Mouse (Mus musculus): ENCODE measurements around the gene Osbpl8.
"Not testable (repeated sequence)": the region's sequence is repeated elsewhere in the genome, so short reads cannot be mapped to it uniquely, and the experiment has no call there.

The Osbpl8 gene

DNA sequence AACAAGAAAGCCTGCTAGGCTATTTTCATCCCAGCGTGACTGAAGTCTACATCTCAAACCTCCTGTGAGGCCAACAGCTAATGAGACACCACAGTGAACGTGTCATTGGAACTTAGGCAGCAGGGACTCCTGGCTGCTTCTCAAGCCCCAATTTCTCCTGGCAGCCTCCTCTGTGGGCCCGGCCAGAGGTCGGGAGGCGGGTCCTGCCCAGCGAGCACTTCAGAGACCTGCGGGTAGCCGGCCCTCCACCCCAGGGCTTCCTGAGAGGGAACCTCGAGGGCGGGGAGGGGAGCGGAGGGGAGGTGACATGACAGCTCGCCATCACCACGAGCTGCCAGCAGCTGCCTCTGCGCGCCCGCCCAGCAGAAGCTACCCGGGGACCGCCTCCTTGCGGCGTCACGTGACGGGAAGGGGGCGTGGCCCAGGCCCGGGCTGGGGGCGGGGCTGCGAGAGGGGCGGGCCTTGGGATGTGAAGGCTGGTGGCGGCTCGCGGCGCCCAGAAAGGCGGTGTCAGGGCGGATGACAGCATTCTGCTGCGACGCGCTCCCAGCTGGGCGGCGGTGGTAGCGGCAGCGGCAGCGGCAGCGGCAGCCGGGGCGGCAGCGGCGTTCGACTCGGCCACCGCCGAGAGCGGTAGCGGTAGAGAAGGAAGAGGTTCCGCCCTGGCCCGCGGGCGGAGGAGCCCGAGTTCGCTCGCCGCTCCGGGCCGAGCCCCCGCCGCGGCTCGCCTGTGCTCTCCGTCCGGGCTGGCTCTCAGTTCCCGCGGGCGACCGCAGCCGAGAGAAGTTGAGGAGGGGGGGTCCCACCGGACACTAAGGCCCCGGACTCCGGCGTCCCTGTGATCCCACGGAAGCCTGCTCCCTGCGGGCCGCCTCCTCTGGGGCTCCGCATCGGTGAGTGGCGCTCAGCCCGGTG, at the start of gene Osbpl8:
Gene Osbpl8 (plus strand): TSS at position 449 of the 915 bp plus-strand sequence.
- peak; percentile 99 to 100 for DNase-seq (ENCODE audit: low spot score in 2 of 2)

DNA sequence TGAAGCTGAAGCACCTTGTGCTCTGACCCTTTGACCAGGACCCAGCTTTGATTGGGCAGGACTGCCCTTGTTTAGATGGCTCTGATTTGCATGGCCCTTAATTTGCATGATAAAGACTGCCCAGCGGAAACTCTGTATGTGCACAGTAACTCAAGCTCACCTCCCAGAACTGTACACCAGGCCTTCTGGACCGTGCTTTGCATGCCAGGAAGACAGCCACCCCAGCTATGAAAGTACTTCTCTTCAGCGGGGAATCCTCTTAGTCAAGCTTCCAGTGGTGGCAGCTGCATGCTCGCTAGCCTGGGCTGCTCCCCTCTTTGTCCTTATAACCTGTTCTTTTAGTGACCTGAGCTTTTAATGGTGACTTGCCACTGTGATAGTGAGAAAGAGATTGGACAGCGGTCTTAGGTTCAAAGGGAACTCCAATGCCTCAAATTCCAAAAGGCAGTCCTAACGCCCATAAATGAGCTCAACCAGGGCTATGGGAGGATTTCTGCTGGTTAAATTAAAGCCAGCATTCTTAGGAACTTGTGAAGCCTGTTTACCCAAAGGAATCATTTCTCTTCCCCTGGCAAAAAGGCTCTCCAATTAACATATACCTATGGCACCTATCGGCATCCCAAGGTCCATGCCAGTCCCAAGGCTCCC, 47.2 kb upstream of the Osbpl8 start:
- DNase-seq (ENCODE audit: low spot score in 2 of 2) = no peak

DNA sequence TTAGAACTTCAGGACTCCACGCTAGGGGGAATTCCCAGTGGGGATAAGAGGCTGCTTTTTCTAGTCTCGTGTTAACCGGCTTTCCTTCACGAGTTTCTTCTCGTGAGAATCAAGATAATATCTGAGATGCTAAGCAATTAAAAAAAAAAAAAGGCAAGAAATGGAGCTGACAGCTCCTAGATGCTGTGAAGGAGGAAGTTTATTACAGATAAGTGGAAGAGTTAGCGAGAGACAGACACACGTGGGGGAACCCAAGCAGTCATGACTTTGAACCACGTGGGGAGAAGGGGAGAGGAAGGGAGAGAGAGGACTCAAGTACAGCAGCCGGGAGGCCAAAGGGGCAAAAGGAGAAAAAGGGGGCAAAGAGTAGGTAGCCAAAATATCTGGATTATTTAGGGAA, 46.3 kb upstream of the Osbpl8 start:
- DNase-seq (ENCODE audit: low spot score in 2 of 2) = no peak

DNA sequence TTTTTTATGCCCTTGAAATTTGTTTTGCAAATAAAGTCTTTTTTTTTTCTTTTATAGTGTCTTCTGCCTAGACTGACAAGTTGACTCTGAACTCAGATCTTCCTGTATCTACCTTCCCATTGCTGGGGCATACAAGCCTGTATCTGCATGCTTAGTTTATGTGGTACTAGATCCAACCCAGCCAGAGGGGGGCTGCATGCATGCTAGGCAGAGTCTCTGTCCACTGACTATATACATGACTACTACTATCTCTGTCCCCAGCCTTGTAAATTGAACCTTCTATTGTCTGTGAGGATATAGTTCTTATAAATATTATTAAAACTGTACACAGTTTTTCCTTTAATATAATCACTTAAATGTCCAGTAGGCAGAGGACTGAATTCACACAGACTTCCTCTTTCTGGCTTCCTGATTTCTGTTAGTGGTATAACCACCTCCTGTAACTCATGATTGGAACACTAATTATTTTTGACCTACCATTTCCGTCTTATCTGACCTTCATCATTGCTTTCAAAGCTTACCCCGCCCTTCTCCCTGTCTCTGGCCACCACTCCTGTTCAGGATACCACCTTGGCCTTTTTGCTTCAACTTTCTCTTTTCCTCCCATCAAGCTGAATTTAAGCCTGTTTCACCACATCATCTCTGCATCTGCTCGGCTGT, 45.4 kb upstream of the Osbpl8 start:
- no peak for DNase-seq (ENCODE audit: low spot score in 2 of 2)

DNA sequence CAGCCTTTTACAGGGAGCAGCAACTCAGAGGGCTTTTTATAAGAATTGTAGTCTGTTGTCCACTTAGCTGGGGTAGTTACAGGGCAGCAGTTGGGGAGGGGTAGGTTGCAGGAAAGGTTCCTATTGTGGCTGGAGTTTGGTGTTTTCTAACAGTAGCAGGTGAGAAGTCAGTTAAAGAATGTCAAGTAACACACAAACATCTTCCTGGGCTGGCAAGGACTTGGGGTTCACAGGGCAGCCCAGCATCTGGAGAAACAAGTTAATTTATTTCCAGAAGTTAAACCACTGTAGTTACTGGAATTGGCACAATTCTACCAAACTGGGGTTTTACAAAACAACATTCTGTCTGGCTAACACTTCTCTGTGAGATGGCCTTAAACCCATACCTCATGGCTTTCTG, 44.8 kb upstream of the Osbpl8 start:
- no peak for DNase-seq (ENCODE audit: low spot score in 2 of 2)

DNA sequence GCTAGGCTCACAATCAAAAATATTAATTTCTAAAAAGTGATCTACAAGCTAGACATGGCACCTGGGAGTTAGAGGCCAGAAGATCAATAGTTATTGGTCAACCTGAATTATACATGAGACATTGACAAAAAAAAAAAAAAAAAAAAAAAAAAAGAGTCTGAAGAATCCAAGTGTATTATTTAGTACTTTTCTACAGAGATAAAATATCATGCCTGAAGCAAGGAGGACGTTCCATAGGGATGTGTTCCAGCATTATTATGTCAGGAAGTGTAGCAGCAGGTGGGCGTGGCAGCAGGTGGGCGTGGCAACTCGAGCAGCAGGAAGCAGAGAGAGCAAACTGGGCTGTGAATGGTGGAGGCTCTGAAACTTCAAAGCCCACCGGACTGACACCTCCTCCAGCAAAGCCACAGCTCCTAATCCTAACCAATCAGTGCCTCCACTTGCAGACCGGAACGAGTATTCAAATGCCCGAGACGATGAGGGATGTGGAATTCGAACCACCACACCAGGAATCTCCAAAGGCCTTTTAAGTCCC, 41.6 kb upstream of the Osbpl8 start:
- DNase-seq (ENCODE audit: low spot score in 2 of 2) = no peak

DNA sequence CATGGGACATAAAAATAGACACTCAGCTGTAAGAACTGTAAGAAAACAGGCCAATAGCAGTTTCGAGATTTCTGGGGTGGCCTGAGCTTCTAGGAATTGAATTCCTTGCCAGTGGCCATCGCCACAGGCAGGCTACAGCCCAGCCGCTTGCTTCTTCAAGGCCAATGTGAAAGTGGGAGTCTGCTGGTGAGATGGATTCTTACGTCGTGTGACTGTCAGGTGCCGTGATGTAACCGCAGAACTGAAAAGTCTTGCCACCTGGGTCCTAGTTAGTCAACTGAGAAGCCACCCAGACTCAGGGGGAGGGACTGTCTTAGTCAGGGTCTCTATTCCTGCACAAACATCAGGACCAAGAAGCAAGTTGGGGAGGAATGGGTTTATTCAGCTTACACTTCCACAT, 40.4 kb upstream of the Osbpl8 start:
- no peak for DNase-seq (ENCODE audit: low spot score in 2 of 2)

DNA sequence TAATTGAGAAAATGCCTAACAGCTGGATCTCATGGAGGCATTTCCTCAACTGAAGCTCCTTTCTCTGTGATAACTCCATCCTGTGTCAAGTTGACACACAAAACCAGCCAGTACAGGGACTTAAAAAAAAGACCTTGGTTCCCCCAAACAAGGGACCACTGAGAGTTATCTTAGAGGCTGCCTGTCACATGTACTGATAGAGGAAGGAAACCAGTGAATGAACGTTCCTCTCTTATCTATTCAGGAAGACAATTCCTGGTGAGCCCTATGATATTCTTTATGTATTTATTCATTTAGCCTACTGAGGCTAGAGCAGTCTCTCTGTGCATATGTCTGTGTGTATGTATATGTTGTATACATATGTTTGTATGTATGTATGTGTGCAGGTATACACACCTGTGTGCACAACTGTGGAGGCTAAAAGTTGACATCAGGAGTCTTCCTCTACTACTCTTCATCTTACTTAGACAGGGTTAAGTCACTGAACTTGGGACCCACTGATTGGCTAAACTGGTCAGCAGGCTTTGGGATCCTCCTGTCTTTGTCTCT, 39.7 kb upstream of the Osbpl8 start:
- DNase-seq (ENCODE audit: low spot score in 2 of 2) = no peak

DNA sequence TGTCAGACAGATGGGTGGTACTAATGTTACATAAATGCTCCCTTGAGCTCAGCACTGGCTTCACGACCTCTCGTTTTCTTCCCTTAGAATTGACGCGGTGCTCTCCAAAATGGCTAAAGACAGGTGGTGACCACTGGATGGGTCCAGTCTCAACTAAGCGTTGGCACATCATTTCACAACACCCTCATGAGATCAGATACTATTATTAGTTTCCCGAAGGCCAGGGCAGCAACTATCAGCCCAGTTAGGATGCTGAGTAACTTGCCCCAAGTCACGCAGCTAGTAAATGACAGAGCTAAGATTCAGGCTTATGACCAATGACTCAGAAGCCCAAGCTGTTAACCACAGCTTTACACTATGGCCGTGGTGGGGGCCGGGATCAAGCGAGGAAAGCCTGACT, 37.2 kb upstream of the Osbpl8 start:
- no peak for DNase-seq (ENCODE audit: low spot score in 2 of 2)

DNA sequence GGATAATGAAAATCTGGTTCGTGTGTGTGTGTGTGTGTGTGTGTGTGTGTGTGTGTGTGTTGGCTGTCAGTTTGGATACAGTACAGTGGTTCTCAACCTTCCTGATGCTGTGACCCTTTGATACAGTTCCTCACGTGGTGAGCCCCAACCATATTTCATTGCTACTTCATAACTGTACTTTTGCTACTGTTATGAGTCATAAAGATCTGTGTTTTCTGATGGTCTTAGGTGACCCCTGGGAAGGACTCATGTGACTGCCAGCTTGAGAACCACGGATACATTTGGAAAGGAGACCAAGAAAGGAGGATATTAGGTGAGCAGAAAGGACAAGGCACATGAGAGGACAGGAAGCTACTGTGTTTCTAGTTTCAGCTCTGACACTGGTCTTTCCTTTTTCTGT, 36.1 kb upstream of the Osbpl8 start:
- DNase-seq (ENCODE audit: low spot score in 2 of 2) = no peak

DNA sequence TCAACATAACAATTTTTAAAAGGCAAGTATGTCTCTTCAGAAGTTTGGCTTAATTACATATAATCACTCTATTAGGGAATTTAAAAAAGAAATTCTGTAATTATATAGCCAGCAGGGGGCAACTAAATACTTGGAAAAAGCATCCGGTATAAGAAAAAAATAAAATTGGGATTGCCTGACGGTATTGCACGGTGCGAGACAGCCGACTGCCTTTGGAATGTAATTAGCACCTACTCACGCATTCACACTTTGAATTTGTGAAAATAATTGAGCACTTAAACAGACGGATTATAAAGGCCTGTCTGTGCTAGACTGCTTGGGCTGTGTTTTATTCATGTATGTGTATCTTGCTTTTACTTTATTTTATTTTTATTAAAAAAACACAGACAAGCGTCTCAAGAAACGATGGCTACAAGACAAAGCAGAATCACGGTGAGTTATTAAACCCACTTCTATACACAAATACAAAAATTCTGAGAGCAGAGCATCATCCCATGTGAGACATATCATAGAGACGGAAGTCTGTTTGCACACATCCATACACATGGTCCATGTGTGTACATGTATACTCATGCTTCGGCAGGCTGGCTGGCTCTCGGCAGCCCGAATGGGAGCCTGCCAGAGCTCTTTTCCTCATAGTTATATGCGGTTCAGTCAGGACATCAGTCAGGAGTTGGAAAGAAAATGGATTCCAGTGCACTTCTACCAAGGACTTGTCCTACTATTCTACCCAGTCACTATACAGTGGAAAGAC, 34.5 kb upstream of the Osbpl8 start:
- DNase-seq (ENCODE audit: low spot score in 2 of 2) = no peak

DNA sequence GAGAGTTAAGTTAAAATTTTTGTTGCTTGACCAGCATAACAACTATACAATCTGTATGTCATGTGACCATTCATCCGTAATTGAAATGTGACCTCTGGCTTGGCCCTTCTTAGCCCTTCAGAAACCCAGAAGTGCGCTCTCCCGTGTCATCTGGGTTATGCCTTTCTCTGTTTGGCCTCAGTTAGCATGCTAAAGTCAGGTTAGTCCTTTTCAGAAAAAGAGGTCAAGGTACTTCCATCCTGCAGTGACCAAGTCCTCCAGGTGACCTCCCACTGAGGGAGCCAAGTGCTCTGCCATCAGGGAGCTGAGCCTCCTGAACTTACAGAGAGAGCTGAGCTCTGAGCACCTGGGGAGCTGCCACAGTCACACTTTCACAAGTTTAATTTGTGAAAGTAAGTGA, 33.7 kb upstream of the Osbpl8 start:
- no peak for DNase-seq (ENCODE audit: low spot score in 2 of 2)

DNA sequence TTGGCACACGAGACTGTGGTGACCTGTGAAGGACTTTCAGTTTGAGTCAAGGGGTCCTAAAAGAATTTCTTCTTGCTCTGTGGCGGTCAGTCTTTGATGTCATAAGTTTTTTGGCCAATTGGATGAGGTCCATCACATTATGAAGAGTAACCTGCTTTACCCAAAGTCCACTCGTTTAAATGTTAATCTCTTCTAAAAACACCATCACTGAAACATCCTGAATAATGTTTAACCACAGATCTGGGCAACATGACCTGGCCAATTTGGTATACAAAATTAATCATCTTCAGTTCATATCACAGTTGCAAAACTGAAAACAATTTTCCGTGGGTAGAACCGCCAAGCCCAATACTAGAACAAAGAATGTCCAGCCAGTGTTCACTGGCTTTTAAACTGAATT, 31.3 kb upstream of the Osbpl8 start:
- DNase-seq (ENCODE audit: low spot score in 2 of 2) = no peak

DNA sequence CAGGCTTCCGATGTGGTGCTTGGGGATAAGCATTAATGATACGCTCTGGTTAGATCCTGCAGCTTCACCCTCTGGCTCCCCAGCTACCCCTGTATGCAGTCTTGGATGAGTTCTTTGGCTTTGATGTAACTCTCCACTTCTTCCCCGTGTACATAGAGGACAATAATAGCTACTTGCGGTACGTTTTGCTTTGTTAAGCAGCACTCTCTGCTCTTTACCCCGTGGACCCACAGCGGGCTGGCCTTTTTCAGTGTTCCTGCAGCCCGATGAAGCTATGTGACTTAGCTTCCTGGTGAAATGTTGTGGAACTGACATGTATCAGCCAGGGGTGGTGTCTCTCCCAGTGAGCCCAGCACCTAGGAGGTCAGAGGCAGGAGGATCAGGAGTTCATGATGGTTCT, 30.6 kb upstream of the Osbpl8 start:
- DNase-seq (ENCODE audit: low spot score in 2 of 2) = no peak

DNA sequence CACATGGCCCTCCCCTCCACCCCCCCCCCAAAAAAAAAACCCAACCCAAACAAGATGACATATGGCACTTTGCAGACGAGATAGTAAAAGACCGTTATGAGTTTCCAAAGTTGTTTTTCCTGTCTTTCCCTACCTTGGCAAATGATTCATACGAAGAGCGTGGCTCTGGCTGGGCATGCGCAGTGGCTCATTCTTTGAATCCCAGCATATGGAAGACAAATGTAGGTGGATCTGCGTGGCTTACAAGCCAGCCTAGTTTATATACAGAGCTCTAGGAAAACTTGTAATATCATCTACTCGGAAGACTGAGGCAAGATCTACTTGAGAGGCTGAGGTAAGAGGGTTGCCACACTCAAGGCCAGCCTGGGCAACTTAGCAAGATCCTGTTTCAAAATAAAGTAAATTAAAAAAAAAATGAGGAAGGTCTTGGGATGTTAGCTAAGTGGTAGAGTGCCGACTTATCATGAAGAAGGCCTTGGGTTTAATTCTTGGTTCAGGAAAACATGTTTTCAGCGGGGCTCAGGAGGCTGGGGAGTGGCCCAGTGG, 30.1 kb upstream of the Osbpl8 start:
- no peak for DNase-seq (ENCODE audit: low spot score in 2 of 2)

DNA sequence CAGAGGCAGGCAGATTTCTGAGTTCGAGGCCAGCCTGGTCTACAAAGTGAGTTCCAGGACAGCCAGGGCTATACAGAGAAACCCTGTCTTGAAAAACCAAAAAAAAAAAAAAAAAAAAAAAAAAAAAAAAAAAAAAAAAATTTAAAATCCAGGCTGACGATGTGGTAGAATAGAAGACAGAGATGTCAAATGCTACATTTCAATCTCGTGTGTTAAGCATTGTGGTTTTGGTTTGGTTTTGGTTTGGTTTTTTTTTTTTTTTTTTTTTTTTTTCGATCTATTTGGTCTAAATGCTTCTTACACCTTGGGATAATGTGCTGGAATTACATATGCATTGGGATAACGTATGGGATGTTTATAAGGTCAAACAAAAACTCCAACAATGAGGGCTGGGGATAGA, 28.2 kb upstream of the Osbpl8 start:
- not testable (repeated sequence) for DNase-seq (ENCODE audit: low spot score in 2 of 2)

DNA sequence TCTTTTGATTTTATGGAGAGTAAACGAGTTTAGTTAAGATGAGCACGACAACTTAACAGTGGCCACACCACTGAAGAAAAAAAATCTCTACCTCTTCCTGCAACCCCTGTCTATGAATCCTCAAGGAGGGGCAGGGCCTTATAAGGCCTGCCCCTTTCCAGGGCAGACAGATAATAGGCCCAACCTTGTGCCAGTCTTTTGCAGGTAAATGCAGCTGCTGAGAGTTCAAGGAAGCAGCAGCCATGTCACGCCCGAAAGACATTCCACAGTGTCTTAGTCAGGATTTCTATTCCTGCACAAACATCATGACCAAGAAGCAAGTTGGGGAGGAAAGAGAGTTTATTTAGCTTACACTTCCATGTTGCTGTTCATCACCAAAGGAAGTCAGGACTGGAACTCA, 26.6 kb upstream of the Osbpl8 start:
- no peak for DNase-seq (ENCODE audit: low spot score in 2 of 2)

DNA sequence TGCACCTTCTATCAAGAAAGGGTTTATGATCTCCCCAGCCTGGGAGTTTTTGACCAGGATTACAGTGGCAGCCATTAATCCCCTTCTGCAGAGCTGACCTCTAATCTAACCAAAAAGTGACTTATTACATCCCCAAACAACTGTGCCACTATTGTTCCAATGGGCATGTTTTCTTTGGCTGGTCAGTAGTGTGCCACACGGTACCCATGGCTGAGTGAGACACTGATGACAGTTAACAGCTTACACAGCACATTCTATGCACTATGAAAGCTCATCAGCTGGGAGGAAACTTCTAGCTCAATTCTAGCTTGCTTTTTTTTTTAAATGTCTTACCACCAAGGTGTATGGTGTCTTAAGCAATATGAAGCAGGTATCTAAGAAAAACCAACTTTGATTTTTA, 25.4 kb upstream of the Osbpl8 start:
- no peak for DNase-seq (ENCODE audit: low spot score in 2 of 2)

DNA sequence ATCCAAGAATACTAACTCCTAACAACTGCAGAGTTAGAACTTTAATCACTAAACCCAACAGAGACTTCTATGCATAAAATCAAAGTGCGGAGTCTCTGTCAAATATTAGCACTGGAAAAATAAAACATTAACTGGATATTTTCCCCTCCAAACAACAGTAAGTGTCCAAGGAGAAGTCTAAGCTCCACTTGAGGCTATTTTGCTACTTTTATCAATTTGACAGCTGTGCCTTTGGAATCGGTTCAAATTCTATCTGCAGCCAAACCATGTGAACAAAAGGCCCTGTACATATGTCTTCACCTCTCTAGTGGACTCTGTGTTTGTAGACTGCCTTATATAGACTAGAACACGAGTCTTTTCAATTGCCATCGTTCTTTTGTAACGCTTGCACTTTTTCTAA, 24.7 kb upstream of the Osbpl8 start:
- no peak for DNase-seq (ENCODE audit: low spot score in 2 of 2)

DNA sequence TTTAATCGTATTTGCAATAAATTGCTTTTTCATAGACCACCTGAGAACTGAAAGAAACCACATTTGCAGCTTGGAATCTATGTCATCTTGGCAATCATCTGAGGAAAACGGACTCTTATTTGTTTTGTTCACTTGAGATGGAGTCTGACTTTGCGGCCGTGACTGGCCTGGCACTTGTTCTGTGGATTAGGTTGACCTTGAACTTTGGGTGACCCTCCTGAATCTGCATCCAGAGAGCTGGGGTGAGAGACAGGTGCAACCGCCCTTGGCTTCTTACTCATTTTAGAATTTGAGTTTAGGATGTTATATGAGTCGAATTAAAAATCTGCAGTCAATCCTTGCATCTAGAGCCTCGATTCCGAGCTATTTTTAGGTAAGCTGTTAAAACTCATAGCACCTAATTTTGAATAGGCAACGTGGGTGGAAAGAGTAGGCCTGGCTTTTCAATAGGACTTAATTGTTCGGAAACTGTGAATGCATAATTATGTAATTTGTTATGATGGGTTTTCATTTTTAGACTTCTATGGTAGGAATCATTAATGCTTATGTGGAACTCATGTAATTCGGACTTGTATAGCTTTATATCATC, 20.1 kb upstream of the Osbpl8 start:
- DNase-seq (ENCODE audit: low spot score in 2 of 2) = no peak

DNA sequence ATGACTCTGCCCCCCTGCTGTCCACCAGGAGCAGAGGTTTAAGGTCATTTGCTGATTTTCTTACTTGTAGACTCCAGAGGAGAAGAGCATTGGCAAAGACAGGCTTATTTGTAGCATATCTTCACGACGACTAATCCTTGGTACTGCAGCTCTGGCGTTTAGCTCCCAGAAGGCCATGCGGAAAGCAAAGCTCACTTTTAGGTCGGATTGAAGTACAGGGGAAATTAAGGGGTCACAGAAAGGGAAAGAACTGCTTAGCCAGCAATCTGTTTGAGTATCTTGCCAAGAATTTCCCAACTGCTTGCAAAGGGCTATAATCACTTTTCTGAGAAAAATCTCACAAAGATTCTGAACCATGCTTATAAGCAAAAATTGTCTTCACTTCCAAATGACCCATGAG, 14.8 kb upstream of the Osbpl8 start:
- DNase-seq (ENCODE audit: low spot score in 2 of 2) = no peak

Data from urinary bladder, postnatal 36 days (tissue).